ENCODE assay signal across 21 mouse cellular contexts in the genomic region with DNA sequence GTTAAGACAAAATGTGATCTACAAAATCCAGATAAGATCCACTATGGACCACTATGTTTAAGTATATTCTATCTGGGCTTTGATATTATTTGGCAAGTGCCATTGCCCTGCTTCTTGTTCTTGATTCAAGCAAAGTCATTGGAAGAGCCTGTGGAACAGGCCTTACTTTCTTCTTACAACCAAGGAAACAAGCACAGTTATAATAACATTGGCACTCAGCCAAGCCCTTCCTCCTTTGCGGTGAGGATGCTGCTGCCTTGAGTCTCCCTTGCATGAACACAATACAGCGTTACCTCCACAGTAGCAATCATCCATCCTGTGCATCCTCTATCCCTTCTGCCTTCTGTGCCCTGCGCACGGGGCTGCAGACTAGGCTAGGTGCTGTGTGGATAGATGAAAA.
"Had no signal": no experiment of that assay in that cellular context is flagged by ENCODE, and none has a peak within 500 bp of the region (broad histone marks: within the 10 kb centered on the region; RNA-seq: fewer than 3 reads in every experiment).

No protein-coding gene starts in this region.

- ATAC-seq: intestine, embryonic 16.5 days; liver, postnatal 0 days; lung, postnatal 0 days; midbrain, embryonic 15.5 days had no signal

- H3K36me3 ChIP-seq: limb, embryonic 12.5 days; limb, embryonic 15.5 days; midbrain, embryonic 10.5 days; midbrain, embryonic 15.5 days; neural tube, embryonic 12.5 days; neural tube, embryonic 15.5 days; stomach, embryonic 15.5 days had no signal

- H3K4me3 ChIP-seq: limb, embryonic 12.5 days; limb, embryonic 15.5 days; midbrain, embryonic 10.5 days; midbrain, embryonic 15.5 days; neural tube, embryonic 12.5 days; neural tube, embryonic 15.5 days; stomach, embryonic 15.5 days had no signal

- H3K9me3 ChIP-seq: limb, embryonic 12.5 days; limb, embryonic 15.5 days; midbrain, embryonic 10.5 days; midbrain, embryonic 15.5 days; neural tube, embryonic 12.5 days; neural tube, embryonic 15.5 days; stomach, embryonic 15.5 days had no signal

- H3K27ac ChIP-seq: limb, embryonic 12.5 days; limb, embryonic 15.5 days; liver, embryonic 14.5 days; midbrain, embryonic 10.5 days; midbrain, embryonic 15.5 days; neural tube, embryonic 12.5 days; neural tube, embryonic 15.5 days; stomach, embryonic 15.5 days had no signal

- H3K27me3 ChIP-seq: limb, embryonic 12.5 days; limb, embryonic 15.5 days; midbrain, embryonic 15.5 days; neural tube, embryonic 12.5 days; neural tube, embryonic 15.5 days; stomach, embryonic 15.5 days had no signal

- DNase-seq: kidney, adult 18-20 months; kidney, adult 9 months; kidney, postnatal 14 days; kidney, postnatal 4 days; left cerebral cortex, postnatal 4 days; liver, postnatal 0 days; right cerebral cortex, adult 18-20 months; right cerebral cortex, postnatal 25 days; spleen, adult 18-20 months; thymus, postnatal 25 days had no signal

- H3K4me2 ChIP-seq: limb, embryonic 12.5 days; limb, embryonic 15.5 days; liver, embryonic 11.5 days; midbrain, embryonic 15.5 days; neural tube, embryonic 12.5 days; neural tube, embryonic 15.5 days; stomach, embryonic 15.5 days had no signal

- H3K4me1 ChIP-seq: limb, embryonic 12.5 days; limb, embryonic 15.5 days; midbrain, embryonic 10.5 days; midbrain, embryonic 15.5 days; neural tube, embryonic 12.5 days; neural tube, embryonic 15.5 days; stomach, embryonic 15.5 days had no signal

- H3K9ac ChIP-seq: limb, embryonic 12.5 days; limb, embryonic 15.5 days; liver, embryonic 14.5 days; liver, postnatal 0 days; midbrain, embryonic 15.5 days; neural tube, embryonic 12.5 days; neural tube, embryonic 15.5 days; stomach, embryonic 15.5 days had no signal
